Mouse (Mus musculus): ENCODE results near the gene Nufip1.

- TF ChIP-seq GATA1 (IDR thresholded peaks at IDR 0.05; ENCODE audit: borderline replicate concordance, low read length) (no peak), CTCF (IDR thresholded peaks at IDR 0.05; ENCODE audit: low read depth, low read length) (no peak)
Measured at GRCm38 (mm10) chr14:76110396-76111221, at the start of gene Nufip1, which contains the start of gene Gpalpp1.

Measured in G1E (cell line).